Mouse (Mus musculus) mature B cell (primary cell): ENCODE measurements around the gene H2-Ke6.

Experiments
- in situ Hi-C: fragments of 300-500 bp; cut with MboI; formaldehyde crosslinking; loops from 2 replicates; pipeline ENCODE4 v1.14.3; 2019

The H2-Ke6 gene

GRCm38 (mm10) chr17:34027656-34028223 lies at the start of gene H2-Ke6:
TSS of gene H2-Ke6 (minus strand) at chr17:34028060.
- in situ Hi-C loops: no loop called here

- in situ Hi-C loops: loop anchor here (10.0 kb wide), 1 partner anchor 157 kb away; the partner anchor contains the start of gene H2-Ob
These were observed 49.7 kb upstream of the H2-Ke6 start for GRCm38 (mm10) chr17:34077549-34077948.

GRCm38 (mm10) chr17:34075271-34075670 lies 47.4 kb upstream of the H2-Ke6 start:
- in situ Hi-C loops: loop anchor here (10.0 kb wide), 1 partner anchor 160 kb away; the partner anchor contains the start of gene H2-Ob

GRCm38 (mm10) chr17:34072091-34072490 lies 44.2 kb upstream of the H2-Ke6 start:
- in situ Hi-C loops: loop anchor here (10.0 kb wide), 1 partner anchor 163 kb away; the partner anchor contains the start of gene H2-Ob

GRCm38 (mm10) chr17:34068864-34069263 lies 41.0 kb upstream of the H2-Ke6 start:
- in situ Hi-C loops: no loop called here

- in situ Hi-C loops: no loop called here
These were observed 29.4 kb upstream of the H2-Ke6 start for GRCm38 (mm10) chr17:34057224-34057623.

GRCm38 (mm10) chr17:34047404-34048050 lies 19.7 kb upstream of the H2-Ke6 start:
- in situ Hi-C loops: no loop called here

GRCm38 (mm10) chr17:34045941-34046340 lies 18.1 kb upstream of the H2-Ke6 start:
- in situ Hi-C loops: no loop called here

- in situ Hi-C loops: no loop called here
These were observed 11.9 kb upstream of the H2-Ke6 start for GRCm38 (mm10) chr17:34039562-34040450.

GRCm38 (mm10) chr17:34038878-34039561 lies 11.2 kb upstream of the H2-Ke6 start, which contains the start of gene Col11a2:
TSS of gene Col11a2 (plus strand) at chr17:34039437.
- in situ Hi-C loops: no loop called here

- in situ Hi-C loops: no loop called here
These were observed 10.6 kb upstream of the H2-Ke6 start for GRCm38 (mm10) chr17:34038440-34038839.

GRCm38 (mm10) chr17:34037241-34037640 lies 9.4 kb upstream of the H2-Ke6 start:
- in situ Hi-C loops: no loop called here

- in situ Hi-C loops: no loop called here
These were observed 8.8 kb upstream of the H2-Ke6 start for GRCm38 (mm10) chr17:34036647-34037046.

- in situ Hi-C loops: no loop called here
These were observed 7.7 kb upstream of the H2-Ke6 start for GRCm38 (mm10) chr17:34035517-34035916.

GRCm38 (mm10) chr17:34034064-34034463 lies 6.2 kb upstream of the H2-Ke6 start:
- in situ Hi-C loops: no loop called here

- in situ Hi-C loops: no loop called here
These were observed 5.6 kb upstream of the H2-Ke6 start for GRCm38 (mm10) chr17:34033441-34033840.

- in situ Hi-C loops: no loop called here
These were observed 4.9 kb upstream of the H2-Ke6 start for GRCm38 (mm10) chr17:34032806-34033205.

GRCm38 (mm10) chr17:34032174-34032632 lies 4.3 kb upstream of the H2-Ke6 start:
- in situ Hi-C loops: no loop called here

GRCm38 (mm10) chr17:34031465-34032173 lies 3.8 kb upstream of the H2-Ke6 start, which contains the start of the genes Slc39a7 and Rxrb:
TSS of gene Slc39a7 (minus strand) at chr17:34031682.
TSS of gene Rxrb (plus strand) at chr17:34031812.
- in situ Hi-C loops: no loop called here

- in situ Hi-C loops: no loop called here
These were observed 3.0 kb upstream of the H2-Ke6 start for GRCm38 (mm10) chr17:34030861-34031326.
